23 mouse cellular contexts compared by ENCODE assay signal in genomic region chr7:144212694-144213093, GRCm38 (mm10).
A peak's percentile ranks its signal among the peaks of the same experiment; 100 is the strongest.
DNase-seq lines count a peak whose midpoint lies in the region; ATAC-seq and TF ChIP-seq lines count a peak whose summit lies in the region.
"Had no signal": no experiment of that assay in that cellular context is flagged by ENCODE, and none has a peak within 500 bp of the region (broad histone marks: within the 10 kb centered on the region; RNA-seq: fewer than 3 reads in every experiment).

No protein-coding gene starts in this region.

- no peak overlapping the region for H3K9ac ChIP-seq in kidney, embryonic 15.5 days
- H3K9ac ChIP-seq in kidney, postnatal 0 days (ENCODE audit: low read depth, low read length), result no peak overlapping the region
- H3K9ac ChIP-seq: embryonic facial prominence, embryonic 13.5 days; embryonic facial prominence, embryonic 15.5 days; forebrain, embryonic 12.5 days had no signal

- peaks cover 7% of the 10 kb centered on the region; the same call in 1 of the 2 replicates for H3K4me1 ChIP-seq in kidney, embryonic 15.5 days
- no peaks in the 10 kb centered on the region for H3K4me1 ChIP-seq in kidney, postnatal 0 days (replicated peaks; ENCODE audit: insufficient read depth, low read length)
- no peaks in the 10 kb centered on the region for H3K4me1 ChIP-seq in kidney, adult 2 months (ENCODE audit: control insufficient read depth, insufficient read depth, low read length)
- H3K4me1 ChIP-seq: embryonic facial prominence, embryonic 13.5 days; embryonic facial prominence, embryonic 15.5 days had no signal

- TF ChIP-seq CTCF in kidney, postnatal 0 days (IDR thresholded peaks at IDR 0.05; ENCODE audit: low read depth), result no peak
- TF ChIP-seq CTCF in kidney, adult 2 months (conservative IDR thresholded peaks at IDR 0.05; ENCODE audit: insufficient read depth, insufficient read length, low read depth, low read length), result no peak

- H3K36me3 ChIP-seq in kidney, embryonic 15.5 days, result no peaks in the 10 kb centered on the region
- no peaks in the 10 kb centered on the region for H3K36me3 ChIP-seq in kidney, postnatal 0 days (ENCODE audit: insufficient read depth, low read length)
- H3K36me3 ChIP-seq in kidney, adult 2 months (ENCODE audit: control insufficient read depth, insufficient read depth, low read length), result no peaks in the 10 kb centered on the region
- H3K36me3 ChIP-seq: embryonic facial prominence, embryonic 13.5 days; embryonic facial prominence, embryonic 15.5 days; forebrain, embryonic 10.5 days; forebrain, embryonic 12.5 days had no signal

- H3K4me3 ChIP-seq in kidney, embryonic 15.5 days (replicated peaks), result no peak overlapping the region
- H3K4me3 ChIP-seq in kidney, postnatal 0 days (replicated peaks; ENCODE audit: low read depth, low read length), result no peak overlapping the region
- no peak overlapping the region for H3K4me3 ChIP-seq in kidney, adult 2 months (ENCODE audit: insufficient read depth, low read depth, low read length)
- H3K4me3 ChIP-seq: embryonic facial prominence, embryonic 13.5 days; embryonic facial prominence, embryonic 15.5 days; erythroblast, embryonic 14.5 days; forebrain, embryonic 10.5 days; forebrain, embryonic 12.5 days had no signal

- H3K27ac ChIP-seq in kidney, embryonic 15.5 days, result peak overlapping the region; percentile 57
- H3K27ac ChIP-seq in kidney, postnatal 0 days, result peak overlapping the region; percentile 57; the same call in 1 of the 2 replicates
- H3K27ac ChIP-seq in kidney, adult 2 months (ENCODE audit: insufficient read depth, low read depth, low read length), result no peak overlapping the region
- H3K27ac ChIP-seq: embryonic facial prominence, embryonic 13.5 days; embryonic facial prominence, embryonic 15.5 days; forebrain, embryonic 10.5 days; forebrain, embryonic 12.5 days had no signal

- ATAC-seq in kidney, embryonic 15.5 days (replicated peaks; ENCODE audit: low FRiP score), result peak; percentile 52
- ATAC-seq in kidney, postnatal 0 days (replicated peaks; ENCODE audit: low FRiP score, low read depth), result no peak; the same call in 1 of the 2 replicates
- ATAC-seq: forebrain, embryonic 14.5 days had no signal

- H3K9me3 ChIP-seq in kidney, embryonic 15.5 days (replicated peaks), result no peaks in the 10 kb centered on the region
- H3K9me3 ChIP-seq in kidney, postnatal 0 days (replicated peaks; ENCODE audit: low read length), result no peaks in the 10 kb centered on the region
- H3K9me3 ChIP-seq: embryonic facial prominence, embryonic 13.5 days; embryonic facial prominence, embryonic 15.5 days; forebrain, embryonic 10.5 days had no signal

- H3K27me3 ChIP-seq in kidney, embryonic 15.5 days, result no peaks in the 10 kb centered on the region
- H3K27me3 ChIP-seq in kidney, postnatal 0 days (ENCODE audit: insufficient read depth, low read length), result no peaks in the 10 kb centered on the region
- H3K27me3 ChIP-seq in kidney, adult 2 months (replicated peaks; ENCODE audit: control insufficient read depth, insufficient read depth, low read length), result no peaks in the 10 kb centered on the region
- H3K27me3 ChIP-seq: embryonic facial prominence, embryonic 13.5 days; embryonic facial prominence, embryonic 15.5 days; forebrain, embryonic 12.5 days had no signal

- no peak for DNase-seq in kidney, postnatal 25 days
- no peak for DNase-seq in kidney, postnatal 0 days (ENCODE audit: low spot score)
- no peak for DNase-seq in kidney, adult 2 months
- DNase-seq in kidney, postnatal 14 days, result peak; percentile 45
- no peak for DNase-seq in kidney, adult 18-20 months
- no peak for DNase-seq in right cerebral cortex, postnatal 10 days (ENCODE audit: low spot score in 2 of 2)
- DNase-seq: adrenal gland, adult 2 months; adrenal gland, postnatal 10 days; adrenal gland, postnatal 25 days; cerebellum, adult 11 months; cerebellum, adult 18-20 months; cerebellum, adult 8-10 months; cerebellum, adult 9-11 months; cerebellum, postnatal 14 days; cerebellum, postnatal 36 days; embryo, embryonic 11 days had no signal

- TF ChIP-seq POLR2A in kidney, adult 2 months (IDR thresholded peaks at IDR 0.05; ENCODE audit: low read depth, low read length), result no peak

- H3K4me2 ChIP-seq in kidney, embryonic 15.5 days, result no peak overlapping the region
- no peak overlapping the region for H3K4me2 ChIP-seq in kidney, postnatal 0 days (ENCODE audit: low read length)
- H3K4me2 ChIP-seq: embryonic facial prominence, embryonic 13.5 days; embryonic facial prominence, embryonic 15.5 days; forebrain, embryonic 12.5 days had no signal
